Mouse (Mus musculus): ENCODE measurements at regions not wholly inside any gene's neighbourhood (a gene's known extent, or its start where the extent isn't known, plus 50 kb on each side); places are given as distances from the start of the nearest gene placed in this dataset.

DNA sequence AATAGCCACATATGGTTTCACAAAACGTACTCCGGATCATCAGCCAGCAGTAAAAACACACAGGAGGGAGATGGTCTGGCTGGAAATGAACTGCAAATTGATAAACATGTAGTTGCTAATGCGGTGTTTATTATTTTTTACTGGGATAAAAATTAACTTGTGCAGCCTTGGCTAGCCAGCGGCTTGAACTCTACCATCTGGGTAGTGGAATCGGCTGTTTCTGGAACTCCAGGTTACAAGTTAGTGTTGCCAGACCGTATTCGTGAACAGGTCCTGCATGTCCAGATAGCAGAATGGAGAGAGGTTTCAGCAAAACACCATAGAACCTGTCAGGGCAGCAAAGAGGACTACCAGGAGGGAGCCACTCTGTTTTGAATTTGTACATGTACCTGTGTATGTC, 107.4 kb downstream of the Tomm20 start:
- no peak overlapping the region for H3K4me3 ChIP-seq (ENCODE audit: low read depth, low read length)
- no peaks in the 10 kb centered on the region for H3K36me3 ChIP-seq (ENCODE audit: control insufficient read depth, insufficient read depth)
- no peaks in the 10 kb centered on the region for H3K9me3 ChIP-seq (replicated peaks; ENCODE audit: control insufficient read depth, low read length)
- no peak overlapping the region for H3K9ac ChIP-seq (ENCODE audit: low read depth, low read length)
- peaks cover 35% of the 10 kb centered on the region for H3K4me1 ChIP-seq (ENCODE audit: control insufficient read depth, low read depth, low read length)
- no peak for ATAC-seq (ENCODE audit: low read depth)
- 75% methylated on average over 7 of the region's 7 CpGs for WGBS (ENCODE audit: insufficient replicate concordance)
- no peaks in the 10 kb centered on the region for H3K27me3 ChIP-seq (ENCODE audit: control insufficient read depth, insufficient read depth, low read depth, low read length)
- peak overlapping the region; percentile 41; the same call in 1 of the 2 replicates for H3K27ac ChIP-seq (ENCODE audit: low read length)
- no peak overlapping the region for H3K4me2 ChIP-seq (ENCODE audit: low read depth, low read length)

DNA sequence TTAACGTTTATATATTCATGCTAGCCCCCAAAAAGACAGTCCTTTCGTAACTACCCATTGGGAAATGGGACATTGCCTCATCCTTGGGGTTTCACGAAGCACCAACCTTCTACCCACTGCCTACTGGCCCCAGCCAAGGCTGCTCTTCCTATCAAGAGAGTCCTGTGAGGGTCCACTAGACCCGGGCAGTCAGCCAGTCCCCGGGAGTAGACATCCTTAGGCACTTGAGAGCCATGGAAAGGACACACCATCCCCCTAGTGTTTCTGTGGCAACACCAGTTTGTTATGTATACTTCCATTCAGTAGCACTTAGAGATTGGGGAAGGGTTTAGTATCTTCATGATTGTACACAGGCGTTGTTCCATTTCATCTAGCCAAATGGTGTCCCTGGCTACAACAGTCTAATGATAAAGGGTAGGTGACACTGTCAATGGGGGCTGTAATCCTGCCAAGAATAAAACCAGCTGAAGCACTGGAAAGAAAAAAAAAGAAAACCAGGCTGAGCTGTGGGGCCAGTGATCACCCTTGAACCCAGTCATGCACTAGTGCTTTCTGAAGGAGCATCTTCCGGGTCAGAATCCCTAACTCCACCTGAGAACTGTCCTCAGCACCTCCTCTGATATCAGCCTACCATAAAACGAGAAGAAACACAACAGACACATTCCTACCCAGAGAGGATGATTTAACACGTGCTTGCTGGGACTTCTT, 108.2 kb downstream of the Tomm20 start:
- Histone ChIP-seq H3K27me3 (ENCODE audit: control insufficient read depth, insufficient read depth, low read depth, low read length) (no peaks in the 10 kb centered on the region), H3K4me3 (ENCODE audit: low read depth, low read length) (no peak overlapping the region), H3K9me3 (replicated peaks; ENCODE audit: control insufficient read depth, low read length) (no peaks in the 10 kb centered on the region), H3K4me1 (ENCODE audit: control insufficient read depth, low read depth, low read length) (peaks cover 40% of the 10 kb centered on the region), H3K4me2 (ENCODE audit: low read depth, low read length) (no peak overlapping the region), H3K9ac (ENCODE audit: low read depth, low read length) (no peak overlapping the region), H3K36me3 (ENCODE audit: control insufficient read depth, insufficient read depth) (no peaks in the 10 kb centered on the region), H3K27ac (ENCODE audit: low read length) (peak overlapping the region; percentile 22; the same call in 1 of the 2 replicates)
- ATAC-seq (ENCODE audit: low read depth) = no peak
- WGBS (ENCODE audit: insufficient replicate concordance) = 53% methylated on average over 9 of the region's 9 CpGs

DNA sequence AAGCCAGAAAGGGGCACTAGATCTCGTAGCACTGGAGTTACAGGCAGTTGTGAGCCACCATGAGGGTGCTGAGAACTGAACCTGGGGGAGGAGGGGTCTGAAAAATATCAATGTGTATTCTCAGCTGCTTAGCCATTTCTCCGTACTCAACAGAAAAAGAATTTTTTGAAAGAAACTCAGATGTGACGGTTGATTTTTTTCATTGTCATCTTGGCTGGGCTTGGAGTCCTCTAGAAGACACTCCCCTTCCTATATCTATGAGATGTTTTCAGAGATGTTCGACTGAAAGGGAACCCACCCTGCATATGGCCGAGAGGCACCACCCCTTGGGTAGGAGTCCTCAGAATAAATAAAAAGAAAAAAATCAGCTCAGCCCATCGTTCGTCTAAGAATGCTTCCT, 110.1 kb downstream of the Tomm20 start:
- H3K4me1 ChIP-seq (ENCODE audit: control insufficient read depth, low read depth, low read length) = peaks cover 52% of the 10 kb centered on the region
- no peaks in the 10 kb centered on the region for H3K9me3 ChIP-seq (replicated peaks; ENCODE audit: control insufficient read depth, low read length)
- H3K27me3 ChIP-seq (ENCODE audit: control insufficient read depth, insufficient read depth, low read depth, low read length) = no peaks in the 10 kb centered on the region
- no peak for ATAC-seq (ENCODE audit: low read depth)
- 41% methylated on average over 7 of the region's 7 CpGs for WGBS (ENCODE audit: insufficient replicate concordance)
- no peak overlapping the region for H3K27ac ChIP-seq (ENCODE audit: low read length)
- H3K4me2 ChIP-seq (ENCODE audit: low read depth, low read length) = no peak overlapping the region
- H3K4me3 ChIP-seq (ENCODE audit: low read depth, low read length) = no peak overlapping the region
- H3K9ac ChIP-seq (ENCODE audit: low read depth, low read length) = no peak overlapping the region
- no peaks in the 10 kb centered on the region for H3K36me3 ChIP-seq (ENCODE audit: control insufficient read depth, insufficient read depth)

DNA sequence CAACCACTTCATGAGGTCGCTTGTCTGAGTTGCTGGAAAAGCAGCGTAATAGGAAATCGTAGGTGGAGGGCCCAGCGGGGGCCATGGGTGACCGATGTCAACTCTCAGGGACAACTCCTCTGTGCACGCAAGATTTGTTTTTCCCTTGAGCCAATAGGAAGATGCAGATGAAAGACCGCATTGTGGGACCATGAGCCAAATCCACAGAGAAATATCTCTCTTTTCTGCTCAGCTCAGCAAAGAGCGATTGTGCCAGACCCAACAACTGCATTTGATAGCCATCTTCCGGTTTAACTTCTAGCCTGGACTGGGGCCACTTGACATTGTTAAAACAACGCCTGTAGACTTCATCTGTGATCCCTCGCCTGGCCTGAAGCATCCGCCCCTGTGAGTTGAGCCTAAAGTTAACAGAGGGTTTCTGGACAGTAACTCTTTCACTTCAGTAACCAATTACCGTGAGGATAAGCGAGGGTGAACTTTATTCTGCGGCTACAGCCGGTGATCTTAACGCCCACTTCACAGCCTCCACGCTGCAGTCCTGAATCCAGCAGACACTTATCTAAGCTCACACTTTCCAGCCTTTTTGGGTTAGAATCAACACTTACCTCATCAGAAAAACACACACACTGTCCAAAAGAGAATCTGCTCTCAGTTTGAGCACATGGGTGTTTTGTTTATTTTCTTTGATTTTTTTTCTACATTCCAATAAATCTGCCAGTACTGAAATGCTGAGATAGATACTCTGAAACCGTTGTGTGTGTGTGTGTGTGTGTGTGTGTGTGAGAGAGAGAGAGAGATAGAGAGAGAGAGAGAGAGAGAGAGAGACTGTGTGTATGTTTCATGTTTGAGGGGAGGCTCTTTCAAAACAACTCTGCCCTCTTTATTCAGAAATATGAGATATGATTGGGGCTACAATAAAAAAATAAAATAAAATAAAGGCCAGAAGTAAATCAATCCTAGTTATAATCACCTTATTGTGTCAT, 111.9 kb downstream of the Tomm20 start:
- peak overlapping the region; percentile 10; the same call in 1 of the 2 replicates for H3K9ac ChIP-seq (ENCODE audit: low read depth, low read length)
- H3K9me3 ChIP-seq (replicated peaks; ENCODE audit: control insufficient read depth, low read length) = no peaks in the 10 kb centered on the region
- peak; percentile 7 for ATAC-seq (ENCODE audit: low read depth)
- H3K4me2 ChIP-seq (ENCODE audit: low read depth, low read length) = peak overlapping the region; percentile 34
- H3K4me3 ChIP-seq (ENCODE audit: low read depth, low read length) = no peak overlapping the region
- H3K36me3 ChIP-seq (ENCODE audit: control insufficient read depth, insufficient read depth) = no peaks in the 10 kb centered on the region
- peak overlapping the region; percentile 85 for H3K27ac ChIP-seq (ENCODE audit: low read length)
- H3K27me3 ChIP-seq (ENCODE audit: control insufficient read depth, insufficient read depth, low read depth, low read length) = no peaks in the 10 kb centered on the region
- peaks cover 51% of the 10 kb centered on the region for H3K4me1 ChIP-seq (ENCODE audit: control insufficient read depth, low read depth, low read length)
- 9% methylated on average over 19 of the region's 19 CpGs for WGBS (ENCODE audit: insufficient replicate concordance)

DNA sequence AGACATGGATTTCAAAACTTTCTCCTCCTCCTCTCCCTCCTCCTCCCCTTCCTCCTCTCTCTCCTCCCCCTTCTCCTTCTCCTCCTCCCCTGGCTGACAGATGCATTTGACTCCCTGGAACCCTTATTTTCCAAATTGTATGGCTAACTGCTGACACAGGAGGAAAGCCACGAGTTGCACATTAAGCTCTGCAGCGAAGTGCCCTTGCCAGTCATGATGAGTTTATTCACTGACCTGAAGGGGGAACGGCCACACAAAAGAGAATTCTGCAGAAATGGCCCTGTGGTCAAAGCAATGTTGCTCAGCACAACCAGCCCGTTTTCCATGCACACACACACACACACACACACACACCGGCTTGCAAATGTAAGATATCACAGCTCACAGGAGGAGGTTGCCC, 112.6 kb downstream of the Tomm20 start:
- ATAC-seq (ENCODE audit: low read depth) = no peak
- 10% methylated on average over 5 of the region's 5 CpGs for WGBS (ENCODE audit: insufficient replicate concordance)
- no peaks in the 10 kb centered on the region for H3K9me3 ChIP-seq (replicated peaks; ENCODE audit: control insufficient read depth, low read length)
- H3K9ac ChIP-seq (ENCODE audit: low read depth, low read length) = 0 out of 2 replicates have a peak overlapping the region, but pooled peaks have one; percentile 0
- no peaks in the 10 kb centered on the region for H3K27me3 ChIP-seq (ENCODE audit: control insufficient read depth, insufficient read depth, low read depth, low read length)
- H3K36me3 ChIP-seq (ENCODE audit: control insufficient read depth, insufficient read depth) = no peaks in the 10 kb centered on the region
- peak overlapping the region; percentile 85 for H3K27ac ChIP-seq (ENCODE audit: low read length)
- no peak overlapping the region for H3K4me3 ChIP-seq (ENCODE audit: low read depth, low read length)
- peaks cover 46% of the 10 kb centered on the region for H3K4me1 ChIP-seq (ENCODE audit: control insufficient read depth, low read depth, low read length)
- H3K4me2 ChIP-seq (ENCODE audit: low read depth, low read length) = peak overlapping the region; percentile 34

DNA sequence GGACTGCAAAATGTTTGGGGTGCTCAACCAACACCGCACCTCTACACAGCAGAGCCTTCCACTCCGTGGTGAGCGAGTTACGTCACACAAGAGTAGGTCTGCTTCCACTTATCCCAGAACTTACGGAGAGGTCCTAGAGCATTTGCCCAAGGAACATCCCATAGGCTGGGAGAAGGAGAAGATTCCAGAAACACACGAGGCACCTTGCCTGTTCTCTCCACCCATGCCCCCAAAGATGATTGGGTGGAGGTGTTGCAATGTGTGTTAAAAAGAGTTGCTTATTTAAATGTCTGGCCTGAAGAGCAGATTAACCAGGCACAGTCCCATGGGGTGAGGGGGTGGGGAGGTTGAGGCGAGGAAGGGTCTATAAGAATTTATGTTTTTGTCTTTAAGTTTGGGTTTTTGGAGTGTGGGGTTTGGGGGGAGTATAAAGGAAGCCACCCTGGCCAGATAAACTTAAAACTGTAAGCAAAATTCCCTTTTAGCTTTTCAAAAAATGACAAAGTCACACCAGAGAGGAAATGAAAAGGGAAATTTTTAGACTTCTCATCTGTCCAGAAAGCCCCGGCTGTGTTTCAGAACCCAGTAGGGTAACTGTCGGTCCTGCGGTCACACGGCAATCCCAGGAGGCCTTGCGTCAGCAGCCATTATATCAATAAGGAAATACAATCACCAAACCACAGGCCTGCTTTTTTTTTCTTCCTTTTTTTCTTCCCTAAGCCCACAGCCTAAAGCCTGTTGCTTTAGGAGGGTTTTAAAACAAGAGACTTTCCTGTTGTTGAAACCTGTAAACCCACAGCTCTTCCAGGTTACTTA, 113.3 kb downstream of the Tomm20 start:
- H3K27ac ChIP-seq (ENCODE audit: low read length) = peak overlapping the region; percentile 85
- H3K36me3 ChIP-seq (ENCODE audit: control insufficient read depth, insufficient read depth) = no peaks in the 10 kb centered on the region
- no peaks in the 10 kb centered on the region for H3K9me3 ChIP-seq (replicated peaks; ENCODE audit: control insufficient read depth, low read length)
- no peak overlapping the region for H3K9ac ChIP-seq (ENCODE audit: low read depth, low read length)
- H3K4me2 ChIP-seq (ENCODE audit: low read depth, low read length) = no peak overlapping the region
- no peak overlapping the region for H3K4me3 ChIP-seq (ENCODE audit: low read depth, low read length)
- no peak for ATAC-seq (ENCODE audit: low read depth)
- 24% methylated on average over 12 of the region's 12 CpGs for WGBS (ENCODE audit: insufficient replicate concordance)
- no peaks in the 10 kb centered on the region for H3K27me3 ChIP-seq (ENCODE audit: control insufficient read depth, insufficient read depth, low read depth, low read length)
- H3K4me1 ChIP-seq (ENCODE audit: control insufficient read depth, low read depth, low read length) = peaks cover 46% of the 10 kb centered on the region

DNA sequence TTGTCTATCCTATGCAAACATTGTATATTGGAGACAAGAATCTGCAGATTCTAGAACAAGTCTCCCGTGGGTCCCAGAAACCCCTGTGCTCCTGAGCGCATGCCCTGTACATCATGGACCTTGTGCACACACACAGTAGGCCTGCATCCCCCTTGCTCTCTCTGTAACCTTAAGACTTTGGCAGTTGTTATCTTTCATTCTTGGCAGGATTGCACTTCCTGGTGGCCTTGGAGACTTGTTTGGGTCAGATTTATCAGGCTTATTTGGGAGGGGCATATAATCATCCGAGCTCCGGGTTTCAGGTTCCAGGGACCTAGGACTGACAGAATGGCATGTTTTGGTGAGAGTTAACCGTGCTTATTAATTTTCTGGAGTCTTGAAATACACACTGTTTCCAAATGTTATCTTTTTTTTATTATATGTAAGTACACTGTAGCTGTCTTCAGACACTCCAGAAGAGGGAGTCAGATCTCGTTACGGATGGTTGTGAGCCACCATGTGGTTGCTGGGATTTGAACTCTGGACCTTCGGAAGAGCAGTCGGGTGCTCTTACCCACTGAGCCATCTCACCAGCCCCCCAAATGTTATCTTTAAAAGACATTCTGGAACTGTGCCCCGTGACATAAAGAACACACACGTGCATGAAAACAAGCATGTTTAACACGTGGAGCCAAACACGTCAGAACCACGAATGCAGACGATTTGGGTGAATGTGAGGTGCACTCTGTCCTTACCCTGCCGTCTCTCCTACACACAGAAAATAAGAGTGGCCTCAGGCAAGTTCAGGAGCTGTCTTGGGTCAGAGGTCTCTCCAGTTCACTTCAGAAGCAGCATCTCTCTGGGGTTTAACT, 114.1 kb downstream of the Tomm20 start:
- H3K4me1 ChIP-seq (ENCODE audit: control insufficient read depth, low read depth, low read length) = peaks cover 53% of the 10 kb centered on the region
- WGBS (ENCODE audit: insufficient replicate concordance) = 49% methylated on average over 16 of the region's 16 CpGs
- H3K4me3 ChIP-seq (ENCODE audit: low read depth, low read length) = no peak overlapping the region
- H3K27me3 ChIP-seq (ENCODE audit: control insufficient read depth, insufficient read depth, low read depth, low read length) = no peaks in the 10 kb centered on the region
- peak overlapping the region; percentile 78 for H3K27ac ChIP-seq (ENCODE audit: low read length)
- no peaks in the 10 kb centered on the region for H3K36me3 ChIP-seq (ENCODE audit: control insufficient read depth, insufficient read depth)
- H3K9ac ChIP-seq (ENCODE audit: low read depth, low read length) = no peak overlapping the region
- H3K9me3 ChIP-seq (replicated peaks; ENCODE audit: control insufficient read depth, low read length) = no peaks in the 10 kb centered on the region
- H3K4me2 ChIP-seq (ENCODE audit: low read depth, low read length) = no peak overlapping the region
- no peak for ATAC-seq (ENCODE audit: low read depth)

DNA sequence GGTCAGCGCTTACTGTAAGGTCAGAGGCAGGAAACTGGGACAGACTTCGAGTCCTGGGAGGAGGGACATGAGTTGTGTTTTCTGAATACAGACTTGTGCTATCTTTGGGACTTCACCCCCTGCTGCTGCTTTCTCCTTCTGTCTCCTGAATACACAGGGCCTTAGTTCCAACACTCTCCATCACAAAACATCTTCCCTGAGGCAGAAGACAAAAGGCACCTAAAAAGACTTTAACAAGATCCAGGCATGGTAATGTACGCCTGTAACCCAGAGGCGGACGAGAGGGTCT, 115.5 kb downstream of the Tomm20 start:
- Histone ChIP-seq H3K27me3 (ENCODE audit: control insufficient read depth, insufficient read depth, low read depth, low read length) (no peaks in the 10 kb centered on the region), H3K4me3 (ENCODE audit: low read depth, low read length) (no peak overlapping the region), H3K27ac (ENCODE audit: low read length) (peak overlapping the region; percentile 74), H3K4me1 (ENCODE audit: control insufficient read depth, low read depth, low read length) (peaks cover 63% of the 10 kb centered on the region), H3K36me3 (ENCODE audit: control insufficient read depth, insufficient read depth) (no peaks in the 10 kb centered on the region), H3K9ac (ENCODE audit: low read depth, low read length) (no peak overlapping the region), H3K9me3 (replicated peaks; ENCODE audit: control insufficient read depth, low read length) (no peaks in the 10 kb centered on the region), H3K4me2 (ENCODE audit: low read depth, low read length) (no peak overlapping the region)
- 66% methylated on average over 5 of the region's 5 CpGs for WGBS (ENCODE audit: insufficient replicate concordance)
- no peak for ATAC-seq (ENCODE audit: low read depth)
